Mouse (Mus musculus): ENCODE measurements around the gene Adamts2.
A peak's percentile ranks its signal among the peaks of the same experiment; 100 is the strongest.

DNA sequence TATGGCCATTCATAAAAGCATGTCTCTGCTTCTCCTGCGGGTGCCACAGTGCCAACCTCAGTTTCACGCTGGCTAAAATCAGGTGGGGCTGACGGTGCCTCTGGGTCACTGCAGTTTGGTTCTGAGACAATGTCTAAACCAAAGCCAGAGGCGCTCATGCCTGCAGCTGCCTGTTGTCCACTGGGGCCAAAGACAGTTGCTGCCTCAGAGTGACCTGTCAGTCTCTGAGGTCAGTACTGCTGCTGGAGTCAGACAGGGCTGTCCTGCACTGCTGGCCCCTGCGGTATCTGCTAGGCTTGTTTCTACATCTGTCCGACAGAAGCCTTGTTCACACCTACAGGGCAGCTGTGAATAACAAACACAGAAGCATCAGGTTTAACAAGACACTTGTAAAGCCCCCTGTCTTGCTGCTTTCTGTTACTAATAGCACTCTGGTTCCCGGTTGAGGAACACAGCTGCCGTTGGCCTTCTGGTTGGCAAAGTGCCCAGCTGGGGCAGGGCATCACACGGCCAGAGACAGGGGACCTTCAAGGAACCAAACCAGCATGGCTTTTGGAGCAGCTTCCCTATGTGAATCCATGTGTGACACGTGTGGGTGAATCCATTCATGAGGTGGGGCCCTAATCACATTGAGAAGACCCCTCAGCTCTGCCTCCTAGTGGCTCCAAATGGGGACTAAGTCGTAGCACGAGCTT lies 119.1 kb downstream of the Adamts2 start:
- no peak for TF ChIP-seq POLR2A (IDR thresholded peaks at IDR 0.05; ENCODE audit: borderline replicate concordance, extremely low read depth, insufficient read depth, insufficient read length, poor library complexity, severe bottlenecking)
- peak; percentile 22; the same call in 1 of the 2 replicates for TF ChIP-seq CTCF (IDR thresholded peaks at IDR 0.05; ENCODE audit: borderline replicate concordance, extremely low read depth, insufficient read depth, insufficient read length)

All from brain, embryonic 14.5 days (tissue).